Mouse (Mus musculus): ENCODE results near the gene Gjc1.
A peak's percentile ranks its signal among the peaks of the same experiment; 100 is the strongest.

Gjc1 gene

GRCm38 (mm10) chr11:102814881-102815280 lies 4.6 kb downstream of the Gjc1 start:
- no peak for DNase-seq (ENCODE audit: low spot score)

GRCm38 (mm10) chr11:102810721-102811485 lies 8.6 kb downstream of the Gjc1 start:
- no peak for DNase-seq (ENCODE audit: low spot score)

- no peak for DNase-seq (ENCODE audit: low spot score)
Observed at GRCm38 (mm10) chr11:102808246-102808645, 11.3 kb downstream of the Gjc1 start.

- no peak for DNase-seq (ENCODE audit: low spot score)
Observed at GRCm38 (mm10) chr11:102803453-102803852, 16.0 kb downstream of the Gjc1 start.

GRCm38 (mm10) chr11:102794157-102794556 lies 25.3 kb downstream of the Gjc1 start:
- no peak for DNase-seq (ENCODE audit: low spot score)

DNA sequence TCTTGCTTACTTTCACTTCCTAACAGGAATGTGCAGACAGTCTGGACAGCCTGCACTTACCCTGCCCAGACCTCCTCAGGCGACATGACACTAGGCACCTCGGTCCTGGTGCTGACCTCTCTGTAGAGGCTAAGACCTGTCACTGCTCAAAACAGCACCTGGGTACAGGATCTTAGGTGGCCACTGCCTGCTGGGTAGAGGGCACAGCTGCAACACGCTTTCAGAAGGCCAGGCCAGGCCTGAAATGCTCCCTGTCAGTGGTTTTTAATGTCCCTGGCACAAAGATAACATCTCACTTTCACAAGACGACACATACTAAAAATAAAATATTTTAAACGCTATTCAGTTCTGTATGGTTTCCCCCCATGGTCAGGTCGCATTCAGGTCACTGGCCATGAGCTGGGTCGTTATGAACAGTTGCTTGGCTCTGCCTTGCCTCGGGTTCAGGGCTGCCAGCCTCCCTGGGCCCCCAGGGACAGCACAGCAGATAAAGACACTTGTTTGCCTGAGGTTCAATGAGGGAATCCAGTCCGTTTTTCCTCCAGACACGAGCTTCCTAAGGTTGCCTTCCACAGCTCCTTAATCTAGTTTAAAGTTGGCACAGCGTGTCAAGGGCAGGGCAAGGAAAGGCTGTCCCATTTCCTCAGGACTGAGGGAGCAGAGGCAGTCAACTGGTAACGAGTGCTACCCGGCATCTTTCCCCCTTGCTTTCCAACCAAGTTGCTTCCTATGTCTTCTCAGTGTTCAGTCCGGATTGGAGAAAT lies 27.6 kb downstream of the Gjc1 start:
- no peak for DNase-seq (ENCODE audit: low spot score)

DNA sequence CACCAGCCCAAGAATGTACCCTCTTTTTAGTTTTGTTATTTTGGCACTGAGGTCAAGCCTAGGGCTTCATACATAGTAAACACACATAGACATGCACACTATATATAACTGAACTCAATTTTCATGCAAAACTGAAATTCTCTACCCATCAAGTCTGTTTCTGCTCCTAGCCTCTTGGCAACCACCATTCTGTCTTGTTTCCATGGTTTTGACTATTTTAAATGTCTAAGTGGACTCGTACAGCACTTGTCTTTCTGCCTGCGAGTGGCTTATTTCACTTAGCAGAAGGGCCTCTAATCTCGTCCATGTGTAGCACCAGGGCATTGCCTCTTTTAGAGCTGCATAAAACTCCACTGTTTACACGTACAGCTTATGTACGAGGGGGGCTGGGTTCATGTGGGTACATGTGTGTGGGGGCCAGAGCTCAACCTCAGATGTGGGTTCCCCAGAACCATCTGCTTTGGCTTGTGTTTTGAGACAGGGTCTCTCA lies 31.8 kb downstream of the Gjc1 start:
- no peak for DNase-seq (ENCODE audit: low spot score)

GRCm38 (mm10) chr11:102783443-102783842 lies 36.1 kb downstream of the Gjc1 start:
- DNase-seq (ENCODE audit: low spot score) = no peak

- DNase-seq (ENCODE audit: low spot score) = no peak
Observed at GRCm38 (mm10) chr11:102781523-102781922, 38.0 kb downstream of the Gjc1 start.

GRCm38 (mm10) chr11:102780986-102781351 lies 38.5 kb downstream of the Gjc1 start:
- no peak for DNase-seq (ENCODE audit: low spot score)

DNA sequence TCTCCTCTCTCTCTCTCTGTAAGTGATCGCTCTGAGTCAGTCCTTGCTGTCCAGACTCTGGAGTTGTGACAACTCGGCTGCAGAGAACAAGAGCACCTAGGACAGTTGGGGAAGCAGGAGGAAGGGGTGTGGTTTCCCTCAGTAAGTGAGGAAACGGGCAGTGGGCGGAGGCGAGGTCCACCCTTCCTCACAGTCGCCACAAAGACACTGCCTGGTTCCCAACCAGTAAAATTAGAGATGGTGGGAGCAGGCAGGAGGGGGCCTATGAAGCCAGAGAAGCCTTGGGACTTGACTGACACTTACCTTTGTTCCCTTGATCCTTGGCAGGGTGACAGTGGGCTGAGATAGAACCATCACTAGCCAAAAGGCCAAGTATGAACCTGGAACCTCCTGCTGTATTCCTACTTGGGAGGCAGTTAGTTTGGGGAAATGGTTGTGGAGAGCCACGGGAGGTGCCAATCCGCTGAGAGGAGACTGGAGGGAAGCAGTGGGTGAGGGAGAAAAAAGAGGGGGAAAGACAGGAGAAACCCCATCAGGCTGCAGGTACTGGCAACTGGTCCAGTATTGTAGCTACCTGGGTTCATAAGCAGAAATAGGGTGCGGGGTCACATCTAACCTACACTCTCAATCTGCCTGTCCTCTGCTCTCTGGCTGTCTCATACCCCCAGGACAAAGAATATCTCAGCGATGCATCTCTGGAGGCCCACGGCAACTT lies 39.1 kb downstream of the Gjc1 start:
- no peak for DNase-seq (ENCODE audit: low spot score)

GRCm38 (mm10) chr11:102779824-102780223 lies 39.7 kb downstream of the Gjc1 start:
- DNase-seq (ENCODE audit: low spot score) = no peak

- DNase-seq (ENCODE audit: low spot score) = no peak
Observed at GRCm38 (mm10) chr11:102779081-102779638, 40.3 kb downstream of the Gjc1 start.

DNA sequence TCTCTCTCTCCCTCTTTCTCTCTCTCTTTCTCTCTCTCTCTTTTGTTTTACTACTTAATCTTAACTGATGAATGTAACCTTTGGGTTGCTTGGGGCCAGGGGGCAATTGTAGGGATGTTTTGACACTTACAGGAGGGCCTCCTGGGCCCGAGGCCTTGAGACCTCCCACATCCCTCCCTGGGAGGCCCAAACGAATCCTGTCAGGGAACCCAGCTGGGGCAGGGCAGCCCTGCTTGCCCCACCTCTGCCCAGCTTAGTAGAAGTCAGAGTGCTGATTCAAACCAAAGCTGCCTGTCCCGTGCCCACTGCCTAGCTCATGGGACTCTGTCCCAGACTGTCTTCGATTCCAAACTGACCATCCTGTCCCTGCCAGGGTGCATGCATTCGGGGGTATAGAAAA lies 40.9 kb downstream of the Gjc1 start:
- no peak for DNase-seq (ENCODE audit: low spot score)

- no peak for DNase-seq (ENCODE audit: low spot score)
Observed at GRCm38 (mm10) chr11:102778165-102778564, 41.3 kb downstream of the Gjc1 start.

DNA sequence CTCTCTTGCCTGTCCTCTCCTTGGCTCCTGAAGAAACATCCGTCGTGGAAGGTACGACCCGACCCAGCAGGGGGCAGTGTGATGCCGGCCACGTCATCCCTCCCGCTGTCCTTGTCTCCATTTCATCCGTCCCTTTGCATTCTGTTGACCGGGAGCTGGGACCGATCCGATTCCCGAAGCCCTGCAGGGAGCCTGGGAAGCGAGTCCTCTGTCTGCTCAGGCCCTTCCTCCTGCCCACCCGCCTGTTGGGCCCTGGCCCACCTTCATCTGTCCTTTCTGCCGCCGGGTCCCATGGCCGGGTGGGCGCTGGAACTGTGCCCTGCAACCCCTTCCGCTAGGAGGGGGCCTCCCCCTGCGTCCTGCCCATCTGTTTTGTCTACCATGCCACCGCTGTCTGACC lies 41.9 kb downstream of the Gjc1 start:
- no peak for DNase-seq (ENCODE audit: low spot score)

DNA sequence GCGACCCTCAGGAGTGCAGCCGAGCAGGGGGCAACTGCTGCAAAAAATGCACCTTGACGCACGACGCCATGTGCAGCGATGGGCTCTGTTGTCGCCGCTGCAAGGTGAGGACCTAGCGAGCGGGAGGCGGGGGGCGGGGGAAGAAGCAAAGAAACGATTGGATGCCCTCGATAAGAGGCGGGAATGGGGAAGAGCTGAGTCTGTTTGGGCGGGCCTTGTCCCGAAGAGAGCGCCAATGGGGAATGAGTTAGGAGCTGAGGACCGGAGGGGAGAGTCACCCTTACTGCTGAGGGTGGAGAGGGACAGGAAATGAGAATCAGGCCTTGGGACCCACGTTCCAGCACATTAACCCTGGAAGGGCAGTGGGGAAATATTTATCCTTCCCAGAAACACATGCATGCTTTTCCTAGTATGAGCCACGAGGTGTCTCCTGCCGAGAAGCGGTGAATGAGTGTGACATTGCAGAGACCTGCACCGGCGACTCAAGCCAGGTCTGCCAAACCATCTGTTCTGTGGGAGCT lies 44.8 kb downstream of the Gjc1 start:
- DNase-seq (ENCODE audit: low spot score) = no peak

- DNase-seq (ENCODE audit: low spot score) = peak; percentile 56
Observed at GRCm38 (mm10) chr11:102773713-102774611, 45.5 kb downstream of the Gjc1 start.

- DNase-seq (ENCODE audit: low spot score) = no peak
Observed at GRCm38 (mm10) chr11:102772771-102773700, 46.5 kb downstream of the Gjc1 start.
